Mouse (Mus musculus) spleen, adult 2 months (tissue): Measurements from ENCODE around the gene Gpr84. TPM values are rescaled to one million over a fixed set of nuclear protein-coding genes. Genes with fewer than 3 reads are reported as not detected.
"Not testable (repeated sequence)": the region's sequence is repeated elsewhere in the genome, so short reads cannot be mapped to it uniquely, and the experiment has no call there.

Experiments used
- DNase-seq, 2 experiments: peaks; one replicate each; pipeline versions ENCODE4 v3.0.0 to v3.0.0-alpha.2; 2012 to 2021; ENCODE audit warnings: low spot score in 2 of 2, low read depth in 1 of 2
- H3K27ac ChIP-seq: fragments of 200-500 bp; 2 replicates; pipeline ENCODE4 v1.5.1; 2012; ENCODE audit warnings: low read length, inconsistent platforms; ENCODE audit not compliant: insufficient read depth
- H3K27me3 ChIP-seq: fragments of 200-500 bp; 2 replicates; pipeline ENCODE4 v1.6.1; 2012; ENCODE audit warnings: mild to moderate bottlenecking, moderate library complexity, low read length, inconsistent platforms; ENCODE audit not compliant: control insufficient read depth, insufficient read depth
- H3K36me3 ChIP-seq: fragments of 200-500 bp; 2 replicates; pipeline ENCODE4 v1.6.1; 2012; ENCODE audit warnings: mild to moderate bottlenecking, low read length, inconsistent platforms; ENCODE audit not compliant: control insufficient read depth, insufficient read depth
- H3K4me1 ChIP-seq: fragments of 200-500 bp; 2 replicates; pipeline ENCODE4 v1.6.1; 2011; ENCODE audit warnings: inconsistent platforms; ENCODE audit not compliant: control insufficient read depth, insufficient read depth, insufficient read length
- H3K4me3 ChIP-seq: fragments of 200-500 bp; 2 replicates; pipeline ENCODE4 v1.5.1; 2011; ENCODE audit warnings: mild to moderate bottlenecking, inconsistent platforms; ENCODE audit not compliant: insufficient read depth, insufficient read length; ENCODE audit errors: extremely low read depth
- CTCF ChIP-seq: fragments of 200-500 bp; IDR thresholded peaks from 2 replicates; pipeline ENCODE4 v1.5.1; 2011; ENCODE audit warnings: mild to moderate bottlenecking, inconsistent platforms; ENCODE audit not compliant: insufficient read depth, insufficient read length, insufficient replicate concordance; ENCODE audit errors: extremely low read depth
- POLR2A ChIP-seq: fragments of 200-500 bp; IDR thresholded peaks from 2 replicates; pipeline ENCODE4 v1.6.1; 2011; ENCODE audit warnings: low read depth, low read length, inconsistent platforms
- WGBS: fragments of 180-500 bp; shearing (Covaris S2); methylation state at CpG from one replicate; pipeline ENCODE4 v1.1.7; 2018; 5-methylcytosine and 5-hydroxymethylcytosine counted together
- polyA plus RNA-seq: library from polyadenylated mRNA; depleted of rRNA; stranded (reverse); fragments of >200 nt; gene quantifications from 2 replicates; pipeline ENCODE4 v1.2.3, GENCODE M21; 2012

The Gpr84 gene
- polyA plus RNA-seq, 1 experiment, result 0.33 TPM

DNA sequence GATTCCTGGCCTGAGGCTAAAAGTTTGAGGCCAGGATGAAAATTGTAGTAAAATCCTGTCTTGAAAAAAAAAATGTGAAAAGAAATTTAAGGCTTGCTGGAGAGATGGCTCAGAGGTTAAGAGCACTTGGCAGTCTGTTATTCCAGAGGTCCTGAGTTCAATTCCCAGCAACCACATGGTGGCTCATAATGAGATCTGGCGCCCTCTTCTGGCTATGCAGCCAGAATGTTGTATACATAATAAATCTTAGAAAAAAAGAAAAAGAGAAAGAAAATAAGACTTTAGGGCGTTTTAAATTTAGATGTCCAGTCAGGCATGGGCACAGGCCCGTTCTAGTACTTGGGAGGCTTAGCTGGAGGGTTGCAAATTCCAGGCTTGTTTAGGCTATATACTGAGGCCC is 30.7 kb downstream of the Gpr84 start:
- no peak for TF ChIP-seq POLR2A
- TF ChIP-seq CTCF, result no peak
- Histone ChIP-seq H3K27me3 (no peaks in the 10 kb centered on the region), H3K36me3 (no peaks in the 10 kb centered on the region), H3K27ac (no peak overlapping the region), H3K4me3 (no peak overlapping the region), H3K4me1 (no peaks in the 10 kb centered on the region; the same call in 1 of the 2 replicates)
- WGBS, result 50% methylated on average over 3 of the region's 3 CpGs
- DNase-seq, result peak in 1 of 2 experiments; percentile 19

DNA sequence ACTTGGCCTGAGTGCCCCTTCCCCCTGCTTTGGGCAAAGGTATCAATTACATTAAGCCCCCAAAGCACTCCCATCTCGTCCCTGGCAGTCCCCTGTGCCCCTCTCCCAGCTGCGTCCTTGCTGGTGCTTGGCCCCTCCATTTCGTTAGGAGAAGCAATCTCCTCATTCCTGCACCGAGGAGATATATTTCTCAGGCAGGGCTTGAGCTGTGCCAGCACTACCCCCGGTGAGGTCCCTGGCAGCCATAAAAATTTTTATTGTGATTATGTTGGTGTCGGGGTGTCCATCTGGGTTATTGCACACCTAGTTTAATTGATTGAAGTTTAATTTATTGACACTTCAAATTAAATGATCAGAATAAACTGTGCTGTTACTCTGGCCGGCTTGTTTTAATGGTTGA is 32.5 kb downstream of the Gpr84 start:
- Histone ChIP-seq H3K27me3 (no peaks in the 10 kb centered on the region), H3K4me3 (no peak overlapping the region), H3K4me1 (no peaks in the 10 kb centered on the region; the same call in 1 of the 2 replicates), H3K27ac (no peak overlapping the region), H3K36me3 (no peaks in the 10 kb centered on the region)
- no peak for DNase-seq
- TF ChIP-seq CTCF (no peak), POLR2A (no peak)
- 85% methylated on average over 7 of the region's 7 CpGs for WGBS

- not testable (repeated sequence) for DNase-seq, H3K4me3 ChIP-seq, H3K27me3 ChIP-seq, H3K36me3 ChIP-seq, H3K4me1 ChIP-seq, H3K27ac ChIP-seq
- WGBS, result 85% methylated on average over 3 of the region's 3 CpGs
Observed at GRCm38 (mm10) chr15:103275943-103276342, 34.5 kb downstream of the Gpr84 start.

GRCm38 (mm10) chr15:103272419-103273279 is 37.8 kb downstream of the Gpr84 start, which contains the start of gene Copz1:
Gene Copz1 (plus strand): TSS chr15:103272714.
- Histone ChIP-seq H3K27me3 (no peaks in the 10 kb centered on the region), H3K4me1 (no peaks in the 10 kb centered on the region), H3K27ac (no peak within 1 kb of the TSS), H3K4me3 (peak within 1 kb of the TSS; percentile 73), H3K36me3 (no peaks in the 10 kb centered on the region)
- TF ChIP-seq CTCF (no peak), POLR2A (peak; percentile 75)
- WGBS, result under 1% methylated on average over 38 of the region's 38 CpGs
- peak; percentile 92 to 99 for DNase-seq

- Histone ChIP-seq H3K4me1 (no peaks in the 10 kb centered on the region), H3K27me3 (no peaks in the 10 kb centered on the region)
- WGBS, result 56% methylated on average over 4 of the region's 4 CpGs
Observed at GRCm38 (mm10) chr15:103268903-103269302, 41.5 kb downstream of the Gpr84 start.

GRCm38 (mm10) chr15:103264794-103265193 is 45.6 kb downstream of the Gpr84 start:
- 82% methylated on average over 2 of the region's 2 CpGs for WGBS
- TF ChIP-seq POLR2A (no peak), CTCF (no peak)
- no peak overlapping the region for H3K27ac ChIP-seq

More at GRCm38 (mm10) chr15:103268903-103269302, 41.5 kb downstream of the Gpr84 start:
- TF ChIP-seq CTCF, result no peak
- TF ChIP-seq POLR2A, result no peak
- Histone ChIP-seq H3K36me3 (no peaks in the 10 kb centered on the region), H3K27ac (no peak overlapping the region), H3K4me3 (no peak overlapping the region)
- no peak for DNase-seq

DNA sequence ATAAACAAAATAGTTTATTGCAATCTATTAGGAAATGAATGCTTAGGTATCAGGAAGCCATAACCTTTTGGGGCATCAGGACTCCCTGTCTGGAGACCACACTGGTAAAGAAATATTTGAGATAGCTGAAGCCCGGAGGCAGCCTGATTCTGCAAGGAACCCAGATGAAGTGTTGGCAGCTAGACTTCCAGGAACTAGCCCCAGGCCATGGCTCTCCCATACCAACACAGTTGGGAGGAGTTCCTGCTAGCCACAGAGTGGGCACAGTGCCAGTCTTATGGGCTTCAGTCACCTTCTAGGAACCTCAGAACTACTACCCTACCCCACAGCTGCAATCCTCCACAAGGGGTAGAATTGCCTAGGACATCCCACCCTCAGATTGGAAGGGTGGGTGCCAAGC is 50.4 kb downstream of the Gpr84 start:
- WGBS, result 7% methylated on average over 1 of the region's 1 CpGs
- H3K4me1 ChIP-seq, result peaks cover 6% of the 10 kb centered on the region
- no peak for DNase-seq

More at GRCm38 (mm10) chr15:103264794-103265193, 45.6 kb downstream of the Gpr84 start:
- Histone ChIP-seq H3K4me3 (no peak overlapping the region), H3K36me3 (no peaks in the 10 kb centered on the region), H3K27me3 (no peaks in the 10 kb centered on the region), H3K4me1 (no peaks in the 10 kb centered on the region)
- DNase-seq, result no peak

More for the DNA sequence above, 50.4 kb downstream of the Gpr84 start:
- Histone ChIP-seq H3K27me3 (no peaks in the 10 kb centered on the region), H3K27ac (no peak overlapping the region), H3K4me3 (no peak overlapping the region), H3K36me3 (no peaks in the 10 kb centered on the region)
- TF ChIP-seq POLR2A, result no peak
- no peak for TF ChIP-seq CTCF
